Mouse (Mus musculus): Measurements from ENCODE around the gene Lnx1. TPM values are rescaled to one million over a fixed set of nuclear protein-coding genes. Genes with fewer than 3 reads are reported as not detected.

Lnx1 gene
- polyA plus RNA-seq, 1 experiment from 2014 or later: 5.5 TPM

- no peak overlapping the region for H3K27ac ChIP-seq (ENCODE audit: low read length)
- H3K9ac ChIP-seq (ENCODE audit: low read length): no peak overlapping the region
- no peak for ATAC-seq (ENCODE audit: low read depth)
- no peak overlapping the region for H3K4me2 ChIP-seq (ENCODE audit: low read depth, low read length)
- no peaks in the 10 kb centered on the region for H3K27me3 ChIP-seq (ENCODE audit: control insufficient read depth, insufficient read depth, low read depth, low read length)
- 47% methylated on average over 17 of the region's 17 CpGs for WGBS
- 0 out of 2 replicates have a peak, but pooled peaks cover 2% of the 10 kb centered on the region for H3K4me1 ChIP-seq (replicated peaks; ENCODE audit: control insufficient read depth, insufficient read depth, low read length)
- no peaks in the 10 kb centered on the region for H3K9me3 ChIP-seq (ENCODE audit: control insufficient read depth, low read length)
- H3K36me3 ChIP-seq (ENCODE audit: control insufficient read depth, insufficient read depth, low read length): no peaks in the 10 kb centered on the region
- H3K4me3 ChIP-seq (ENCODE audit: low read length): no peak overlapping the region
Measured at GRCm38 (mm10) chr5:74632369-74633114, 70.2 kb downstream of the Lnx1 start.

- Histone ChIP-seq H3K4me1 (replicated peaks; ENCODE audit: control insufficient read depth, insufficient read depth, low read length) (0 out of 2 replicates have a peak, but pooled peaks cover 2% of the 10 kb centered on the region), H3K36me3 (ENCODE audit: control insufficient read depth, insufficient read depth, low read length) (no peaks in the 10 kb centered on the region), H3K4me2 (ENCODE audit: low read depth, low read length) (no peak overlapping the region), H3K27ac (ENCODE audit: low read length) (no peak overlapping the region), H3K9ac (ENCODE audit: low read length) (no peak overlapping the region), H3K4me3 (ENCODE audit: low read length) (no peak overlapping the region), H3K27me3 (ENCODE audit: control insufficient read depth, insufficient read depth, low read depth, low read length) (no peaks in the 10 kb centered on the region), H3K9me3 (ENCODE audit: control insufficient read depth, low read length) (no peaks in the 10 kb centered on the region)
- ATAC-seq (ENCODE audit: low read depth): no peak
- WGBS: 83% methylated on average over 12 of the region's 12 CpGs
Measured at GRCm38 (mm10) chr5:74628001-74628400, 74.7 kb downstream of the Lnx1 start.

GRCm38 (mm10) chr5:74624385-74624784 lies 78.3 kb downstream of the Lnx1 start:
- WGBS: 51% methylated on average over 5 of the region's 5 CpGs
- H3K27me3 ChIP-seq (ENCODE audit: control insufficient read depth, insufficient read depth, low read depth, low read length): no peaks in the 10 kb centered on the region
- H3K9me3 ChIP-seq (ENCODE audit: control insufficient read depth, low read length): no peaks in the 10 kb centered on the region
- H3K4me2 ChIP-seq (ENCODE audit: low read depth, low read length): no peak overlapping the region
- ATAC-seq (ENCODE audit: low read depth): no peak
- no peak overlapping the region for H3K4me3 ChIP-seq (ENCODE audit: low read length)
- no peak overlapping the region for H3K27ac ChIP-seq (ENCODE audit: low read length)
- H3K9ac ChIP-seq (ENCODE audit: low read length): no peak overlapping the region
- no peaks in the 10 kb centered on the region for H3K4me1 ChIP-seq (replicated peaks; ENCODE audit: control insufficient read depth, insufficient read depth, low read length)
- no peaks in the 10 kb centered on the region for H3K36me3 ChIP-seq (ENCODE audit: control insufficient read depth, insufficient read depth, low read length)

DNA sequence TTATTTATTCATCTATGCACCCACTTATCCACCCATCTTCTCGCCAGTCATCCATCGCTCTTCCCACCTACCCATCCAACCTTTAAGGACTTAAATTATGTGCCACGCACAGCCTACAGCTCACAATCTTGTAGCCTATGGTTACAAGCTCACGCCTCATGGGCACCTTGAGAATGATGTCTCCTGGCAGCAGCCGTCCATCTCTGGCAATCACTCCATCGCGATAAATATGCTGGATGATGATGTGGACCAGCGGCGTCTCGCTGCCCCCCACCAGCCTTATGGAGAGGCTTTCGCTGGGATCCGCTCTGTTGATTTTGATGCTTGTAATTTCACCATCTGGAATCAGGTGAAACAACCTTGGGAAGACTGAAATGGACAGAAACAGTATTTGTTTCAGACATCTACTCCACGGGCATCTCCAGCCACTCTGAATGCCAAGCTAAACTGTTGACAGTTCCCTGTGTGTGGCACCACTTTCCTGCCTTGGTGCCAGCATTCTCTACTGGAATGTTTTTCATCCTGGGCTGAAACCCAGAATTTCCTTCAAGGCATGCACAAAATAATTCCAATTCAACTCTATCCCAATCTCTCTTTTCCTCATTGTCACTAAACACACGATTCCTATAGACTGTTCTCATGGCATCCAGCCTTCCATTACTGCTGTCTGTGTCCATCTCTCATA lies 79.3 kb downstream of the Lnx1 start:
- no peak overlapping the region for H3K4me3 ChIP-seq (ENCODE audit: low read length)
- no peaks in the 10 kb centered on the region for H3K27me3 ChIP-seq (ENCODE audit: control insufficient read depth, insufficient read depth, low read depth, low read length)
- no peak for ATAC-seq (ENCODE audit: low read depth)
- no peak overlapping the region for H3K4me2 ChIP-seq (ENCODE audit: low read depth, low read length)
- 92% methylated on average over 14 of the region's 14 CpGs for WGBS
- no peaks in the 10 kb centered on the region for H3K36me3 ChIP-seq (ENCODE audit: control insufficient read depth, insufficient read depth, low read length)
- no peaks in the 10 kb centered on the region for H3K4me1 ChIP-seq (replicated peaks; ENCODE audit: control insufficient read depth, insufficient read depth, low read length)
- H3K9me3 ChIP-seq (ENCODE audit: control insufficient read depth, low read length): no peaks in the 10 kb centered on the region
- no peak overlapping the region for H3K9ac ChIP-seq (ENCODE audit: low read length)
- H3K27ac ChIP-seq (ENCODE audit: low read length): no peak overlapping the region

GRCm38 (mm10) chr5:74621691-74622470 lies 80.8 kb downstream of the Lnx1 start:
- Histone ChIP-seq H3K27me3 (ENCODE audit: control insufficient read depth, insufficient read depth, low read depth, low read length) (no peaks in the 10 kb centered on the region), H3K27ac (ENCODE audit: low read length) (no peak overlapping the region), H3K9ac (ENCODE audit: low read length) (no peak overlapping the region), H3K36me3 (ENCODE audit: control insufficient read depth, insufficient read depth, low read length) (no peaks in the 10 kb centered on the region), H3K9me3 (ENCODE audit: control insufficient read depth, low read length) (no peaks in the 10 kb centered on the region), H3K4me1 (replicated peaks; ENCODE audit: control insufficient read depth, insufficient read depth, low read length) (no peaks in the 10 kb centered on the region), H3K4me3 (ENCODE audit: low read length) (no peak overlapping the region), H3K4me2 (ENCODE audit: low read depth, low read length) (no peak overlapping the region)
- ATAC-seq (ENCODE audit: low read depth): no peak
- 49% methylated on average over 7 of the region's 7 CpGs for WGBS

DNA sequence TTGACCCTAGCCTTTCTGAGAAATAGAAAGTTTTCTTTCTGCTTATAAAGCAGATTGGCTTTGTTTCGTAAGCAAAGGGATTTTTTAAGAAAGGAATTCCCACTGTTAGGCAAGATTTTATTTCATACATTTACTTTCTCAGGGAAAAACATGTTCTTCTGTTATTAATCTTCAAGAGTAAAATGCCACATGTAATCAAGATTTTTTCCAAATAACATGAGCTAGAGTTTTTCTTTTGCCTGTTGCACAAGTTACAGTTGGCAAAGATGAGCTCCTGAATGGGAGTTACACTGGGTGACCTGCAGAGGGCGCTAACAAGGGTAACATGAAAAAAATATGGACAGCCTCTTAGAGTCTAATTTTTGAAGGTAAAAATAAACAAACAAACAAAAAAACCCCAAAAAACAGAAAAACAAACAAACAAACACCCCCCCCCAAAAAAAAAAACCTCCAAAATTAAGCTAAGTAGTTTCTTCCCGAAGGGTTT lies 84.1 kb downstream of the Lnx1 start:
- peaks cover 10% of the 10 kb centered on the region for H3K4me1 ChIP-seq (replicated peaks; ENCODE audit: control insufficient read depth, insufficient read depth, low read length)
- WGBS: 61% methylated on average over 3 of the region's 3 CpGs
- ATAC-seq (ENCODE audit: low read depth): no peak
- H3K27ac ChIP-seq (ENCODE audit: low read length): no peak overlapping the region
- H3K9ac ChIP-seq (ENCODE audit: low read length): no peak overlapping the region
- no peak overlapping the region for H3K4me3 ChIP-seq (ENCODE audit: low read length)
- H3K27me3 ChIP-seq (ENCODE audit: control insufficient read depth, insufficient read depth, low read depth, low read length): no peaks in the 10 kb centered on the region
- no peaks in the 10 kb centered on the region for H3K36me3 ChIP-seq (ENCODE audit: control insufficient read depth, insufficient read depth, low read length)
- no peak overlapping the region for H3K4me2 ChIP-seq (ENCODE audit: low read depth, low read length)
- no peaks in the 10 kb centered on the region for H3K9me3 ChIP-seq (ENCODE audit: control insufficient read depth, low read length)

GRCm38 (mm10) chr5:74617816-74618572 lies 84.7 kb downstream of the Lnx1 start:
- H3K9ac ChIP-seq (ENCODE audit: low read length): no peak overlapping the region
- WGBS: 52% methylated on average over 6 of the region's 13 CpGs
- H3K9me3 ChIP-seq (ENCODE audit: control insufficient read depth, low read length): no peaks in the 10 kb centered on the region
- ATAC-seq (ENCODE audit: low read depth): no peak
- H3K4me2 ChIP-seq (ENCODE audit: low read depth, low read length): no peak overlapping the region
- H3K4me3 ChIP-seq (ENCODE audit: low read length): no peak overlapping the region
- no peaks in the 10 kb centered on the region for H3K27me3 ChIP-seq (ENCODE audit: control insufficient read depth, insufficient read depth, low read depth, low read length)
- H3K4me1 ChIP-seq (replicated peaks; ENCODE audit: control insufficient read depth, insufficient read depth, low read length): peaks cover 16% of the 10 kb centered on the region
- no peaks in the 10 kb centered on the region for H3K36me3 ChIP-seq (ENCODE audit: control insufficient read depth, insufficient read depth, low read length)
- no peak overlapping the region for H3K27ac ChIP-seq (ENCODE audit: low read length)

GRCm38 (mm10) chr5:74613491-74614151 lies 89.1 kb downstream of the Lnx1 start:
- H3K9ac ChIP-seq (ENCODE audit: low read length): no peak overlapping the region
- WGBS: 13% methylated on average over 18 of the region's 18 CpGs
- H3K27me3 ChIP-seq (ENCODE audit: control insufficient read depth, insufficient read depth, low read depth, low read length): no peaks in the 10 kb centered on the region
- H3K36me3 ChIP-seq (ENCODE audit: control insufficient read depth, insufficient read depth, low read length): no peaks in the 10 kb centered on the region
- peaks cover 16% of the 10 kb centered on the region for H3K4me1 ChIP-seq (replicated peaks; ENCODE audit: control insufficient read depth, insufficient read depth, low read length)
- H3K27ac ChIP-seq (ENCODE audit: low read length): peak overlapping the region; percentile 19; the same call in 1 of the 2 replicates
- no peaks in the 10 kb centered on the region for H3K9me3 ChIP-seq (ENCODE audit: control insufficient read depth, low read length)
- H3K4me2 ChIP-seq (ENCODE audit: low read depth, low read length): peak overlapping the region; percentile 33
- ATAC-seq (ENCODE audit: low read depth): peak; percentile 77
- peak overlapping the region; percentile 7; the same call in 1 of the 2 replicates for H3K4me3 ChIP-seq (ENCODE audit: low read length)
